Mouse (Mus musculus) hindbrain, embryonic 13.5 days (tissue): ENCODE results near the gene Amacr. TPM values are rescaled to one million over a fixed set of nuclear protein-coding genes. Genes with fewer than 3 reads are reported as not detected.

Source experiments
- ATAC-seq: fragments of 200-750 bp; cut with Nextera tagmentation; 2 replicates; pipeline ENCODE4 v1.8.0; 2017; ENCODE audit warnings: moderate TSS enrichment; ENCODE audit not compliant: low FRiP score
- H3K27ac ChIP-seq: fragments of 300-500 bp; sonication (generic); 2 replicates; pipeline ENCODE4 v1.5.1; 2015; ENCODE audit warnings: inconsistent platforms, mild to moderate bottlenecking, moderate library complexity
- H3K27me3 ChIP-seq: fragments of 300-500 bp; sonication (generic); 2 replicates; pipeline ENCODE4 v1.6.1; 2015; ENCODE audit warnings: mild to moderate bottlenecking, inconsistent platforms
- H3K36me3 ChIP-seq: fragments of 300-500 bp; sonication (generic); 2 replicates; pipeline ENCODE4 v1.6.1; 2015; ENCODE audit warnings: mild to moderate bottlenecking, inconsistent platforms
- H3K4me1 ChIP-seq: fragments of 300-500 bp; sonication (generic); replicated peaks from 2 replicates; pipeline ENCODE4 v1.6.1; 2015; ENCODE audit warnings: inconsistent platforms
- H3K4me2 ChIP-seq: fragments of 300-500 bp; sonication (generic); 2 replicates; pipeline ENCODE4 v1.6.1; 2015; ENCODE audit warnings: inconsistent platforms, mild to moderate bottlenecking, moderate library complexity
- H3K4me3 ChIP-seq: fragments of 300-500 bp; sonication (generic); 2 replicates; pipeline ENCODE4 v1.5.1; 2015; ENCODE audit warnings: mild to moderate bottlenecking, inconsistent platforms
- H3K9ac ChIP-seq: fragments of 300-500 bp; sonication (generic); 2 replicates; pipeline ENCODE4 v1.6.1; 2015; ENCODE audit warnings: mild to moderate bottlenecking, inconsistent platforms
- H3K9me3 ChIP-seq: fragments of 300-500 bp; sonication (generic); 2 replicates; pipeline ENCODE4 v1.6.1; 2016; ENCODE audit warnings: inconsistent platforms
- WGBS: fragments of 180-500 bp; shearing (Covaris S2); methylation state at CpG from one replicate; pipeline ENCODE4 v1.1.7; 2015; 5-methylcytosine and 5-hydroxymethylcytosine counted together
- polyA plus RNA-seq: library from polyadenylated mRNA; unstranded; fragments of >200 nt; fragmentation: Nextera tagmentation; extraction: Ambion mirVana; gene quantifications from 2 replicates; pipeline ENCODE4 v1.2.1, GENCODE M21; 2015

The Amacr gene
- polyA plus RNA-seq, 1 experiment from 2014 or later, result 9.6 TPM

- no peak overlapping the region for H3K27ac ChIP-seq
- H3K9me3 ChIP-seq, result no peaks in the 10 kb centered on the region
- peak overlapping the region; percentile 80; the same call in 1 of the 2 replicates for H3K4me2 ChIP-seq
- H3K9ac ChIP-seq, result no peak overlapping the region
- H3K4me3 ChIP-seq, result no peak overlapping the region; the same call in 1 of the 2 replicates
- ATAC-seq, result no peak
- WGBS, result 2% methylated on average over 12 of the region's 12 CpGs
- H3K27me3 ChIP-seq, result peaks cover 52% of the 10 kb centered on the region
- no peaks in the 10 kb centered on the region for H3K36me3 ChIP-seq
- peaks cover 25% of the 10 kb centered on the region for H3K4me1 ChIP-seq
Observed at GRCm38 (mm10) chr15:11038476-11038875, 56.9 kb downstream of the Amacr start.

GRCm38 (mm10) chr15:11040067-11040466 is 58.5 kb downstream of the Amacr start:
- no peak overlapping the region for H3K9ac ChIP-seq
- ATAC-seq, result no peak
- peaks cover 36% of the 10 kb centered on the region for H3K27me3 ChIP-seq
- H3K4me1 ChIP-seq, result peaks cover 25% of the 10 kb centered on the region
- H3K4me2 ChIP-seq, result no peak overlapping the region
- H3K4me3 ChIP-seq, result no peak overlapping the region
- WGBS, result 75% methylated on average over 5 of the region's 5 CpGs
- H3K9me3 ChIP-seq, result no peaks in the 10 kb centered on the region
- H3K27ac ChIP-seq, result no peak overlapping the region
- no peaks in the 10 kb centered on the region for H3K36me3 ChIP-seq

- Histone ChIP-seq H3K36me3 (no peaks in the 10 kb centered on the region), H3K4me2 (no peak overlapping the region), H3K9me3 (no peaks in the 10 kb centered on the region), H3K4me1 (peaks cover 16% of the 10 kb centered on the region), H3K9ac (no peak overlapping the region), H3K4me3 (no peak overlapping the region), H3K27ac (no peak overlapping the region), H3K27me3 (peaks cover 25% of the 10 kb centered on the region)
- WGBS, result 84% methylated on average over 2 of the region's 2 CpGs
- no peak for ATAC-seq
Observed at GRCm38 (mm10) chr15:11041229-11041628, 59.7 kb downstream of the Amacr start.

- no peak overlapping the region for H3K9ac ChIP-seq
- 93% methylated on average over 5 of the region's 5 CpGs for WGBS
- no peak for ATAC-seq
Observed at GRCm38 (mm10) chr15:11042828-11043227, 61.3 kb downstream of the Amacr start.

More at GRCm38 (mm10) chr15:11042828-11043227, 61.3 kb downstream of the Amacr start:
- Histone ChIP-seq H3K4me2 (no peak overlapping the region), H3K36me3 (no peaks in the 10 kb centered on the region), H3K4me3 (no peak overlapping the region), H3K27me3 (peaks cover 9% of the 10 kb centered on the region), H3K27ac (no peak overlapping the region), H3K9me3 (no peaks in the 10 kb centered on the region), H3K4me1 (peaks cover under 1% of the 10 kb centered on the region; the same call in 1 of the 2 replicates)

Other genes with a start within 250 kb of the Amacr start
- 3.5 and 3.7 TPM in 2 replicates for gene C1qtnf3, start 29.4 kb upstream of the Amacr start, polyA plus RNA-seq
- 0.09 and 0.17 TPM in 2 replicates for gene Slc45a2, start 19.0 kb downstream of the Amacr start, polyA plus RNA-seq
- 3.9 and 4.2 TPM in 2 replicates for gene Rxfp3, start 56.2 kb downstream of the Amacr start, polyA plus RNA-seq
- gene Adamts12, start 83.0 kb downstream of the Amacr start, polyA plus RNA-seq, result 2.1 and 2.4 TPM in 2 replicates